Mouse (Mus musculus) skeletal muscle tissue, adult 2 months (tissue): ENCODE results near the gene Nfu1.

Experiments
- DNase-seq: peaks from one replicate; pipeline ENCODE4 v3.0.0-alpha.2; 2012; ENCODE audit warnings: low read depth, low spot score

Nfu1 gene

DNA sequence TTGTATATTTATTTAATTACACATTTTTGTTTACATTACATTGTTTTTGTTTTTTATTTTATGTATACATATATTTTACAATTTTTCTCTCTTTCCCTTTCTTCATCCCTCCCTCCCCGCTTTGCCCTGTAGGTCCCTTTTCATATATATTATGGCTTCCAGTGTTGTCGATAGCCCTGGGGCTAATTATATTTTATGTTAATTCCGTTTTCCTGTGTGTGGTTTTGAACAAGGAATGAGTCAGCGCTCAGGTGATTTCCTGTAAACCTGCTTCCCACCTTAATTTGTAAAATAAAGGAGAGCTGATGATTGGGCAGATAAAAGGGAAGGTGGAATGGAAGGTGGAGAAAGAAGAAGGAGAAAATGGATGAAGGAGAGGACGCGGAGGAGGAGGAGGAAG is at the start of gene Nfu1:
Gene Nfu1 (plus strand): TSS at position 350 of the 400 bp plus-strand sequence.
- DNase-seq, result no peak

DNA sequence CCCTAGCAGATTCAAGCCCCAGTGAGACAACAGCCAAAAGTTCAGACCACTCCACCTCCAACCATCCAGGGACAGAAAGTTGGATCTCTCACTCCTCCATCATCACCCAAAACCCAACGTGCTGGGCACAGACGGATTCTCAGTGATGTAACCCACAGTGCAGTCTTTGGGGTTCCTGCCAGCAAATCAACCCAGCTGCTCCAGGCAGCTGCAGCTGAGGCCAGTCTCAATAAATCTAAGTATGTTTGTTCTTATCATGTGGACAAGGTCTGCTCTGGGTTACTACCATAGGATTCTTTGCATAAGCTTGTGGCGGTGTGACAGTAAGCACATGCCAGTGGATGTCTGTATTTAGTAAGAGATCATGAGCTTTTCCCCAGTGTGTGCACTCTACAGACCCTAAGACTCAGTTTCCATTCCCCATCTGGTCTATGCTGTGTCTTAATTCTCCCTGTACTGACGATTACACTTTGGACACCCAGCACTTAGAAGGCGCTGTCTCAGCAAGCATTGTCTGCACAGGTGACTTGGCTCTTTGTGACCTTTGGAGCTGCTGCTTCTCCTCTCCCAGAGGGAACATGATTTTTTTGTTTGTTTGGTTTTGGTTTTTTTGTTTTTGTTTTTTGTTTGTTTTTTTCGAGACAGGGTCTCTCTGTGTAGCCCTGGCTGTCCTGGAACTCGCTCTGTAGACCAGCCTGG is 44.9 kb upstream of the Nfu1 start:
- no peak for DNase-seq

DNA sequence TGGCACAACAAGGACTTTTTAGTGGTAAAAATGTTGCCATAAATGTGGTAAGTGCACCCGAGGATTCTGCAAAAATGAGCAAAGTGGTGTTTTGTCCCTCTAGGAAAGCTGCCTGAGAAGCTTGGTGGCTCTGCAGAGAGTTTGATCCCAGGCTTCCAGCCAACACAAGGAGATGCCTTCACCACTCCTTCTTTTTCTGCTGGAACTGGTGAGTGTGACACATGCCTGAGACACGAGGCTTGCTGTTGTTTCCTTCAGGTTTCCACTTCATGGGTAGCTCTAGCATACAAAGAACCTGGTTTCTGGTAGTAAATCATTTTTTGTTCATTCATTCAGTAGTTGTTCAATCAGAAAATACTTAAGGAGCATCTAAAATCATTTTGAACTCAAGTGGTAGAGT is 41.9 kb upstream of the Nfu1 start:
- no peak for DNase-seq

DNA sequence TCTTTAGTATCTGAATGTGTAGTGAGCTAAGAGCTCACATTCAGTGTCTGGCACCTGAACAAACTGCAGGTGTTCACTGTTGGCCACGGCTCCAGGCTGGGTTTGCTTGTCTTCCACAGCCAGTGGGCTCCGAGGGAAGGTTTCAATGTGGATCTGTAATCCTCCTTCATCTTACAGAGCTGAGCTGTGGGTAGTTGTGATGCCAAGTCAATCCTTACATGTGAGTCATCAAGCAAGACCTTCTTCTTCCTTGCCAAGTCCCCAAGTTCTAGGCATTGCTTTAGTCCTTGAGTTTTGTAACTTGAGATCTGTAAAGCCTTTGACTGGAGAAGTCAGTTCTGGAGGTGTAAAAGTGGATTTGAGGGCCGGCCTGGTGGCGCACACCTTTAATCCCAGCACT is 35.1 kb upstream of the Nfu1 start:
- no peak for DNase-seq

DNA sequence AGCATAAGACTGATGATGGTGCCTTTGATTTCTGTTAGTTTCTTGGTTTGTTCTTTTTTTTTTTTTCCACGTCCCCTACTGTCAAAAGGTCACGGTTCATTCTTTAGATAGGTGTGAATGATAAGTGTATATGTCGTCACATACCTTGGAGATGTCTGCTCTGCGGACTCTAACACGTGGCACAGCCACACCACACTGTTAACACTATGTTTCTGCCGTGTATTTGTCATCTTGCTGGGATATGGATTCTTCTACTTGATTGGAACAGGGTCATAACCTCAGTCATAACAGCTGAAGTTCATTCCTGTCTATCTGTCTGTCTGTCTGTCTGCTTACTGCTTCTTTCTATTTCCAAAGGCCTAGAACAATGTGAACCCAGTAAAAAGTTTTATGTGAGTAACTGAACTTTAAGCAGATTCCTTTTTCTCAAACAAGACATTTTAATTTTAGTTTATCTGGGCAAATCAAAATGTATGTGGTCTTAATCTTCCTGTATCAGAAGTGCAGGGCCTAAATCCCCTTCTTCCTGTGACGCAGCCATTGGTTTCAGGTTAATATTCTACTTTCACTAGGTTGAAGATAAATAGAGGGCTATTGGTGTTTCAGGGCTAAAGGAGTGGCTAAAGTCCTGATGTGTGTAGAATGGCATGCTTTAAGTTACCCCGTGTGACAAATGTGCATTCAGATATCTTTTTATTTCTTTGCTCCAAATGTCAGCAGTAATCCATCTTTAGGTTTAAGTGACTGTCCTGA is 30.7 kb upstream of the Nfu1 start:
- no peak for DNase-seq

DNA sequence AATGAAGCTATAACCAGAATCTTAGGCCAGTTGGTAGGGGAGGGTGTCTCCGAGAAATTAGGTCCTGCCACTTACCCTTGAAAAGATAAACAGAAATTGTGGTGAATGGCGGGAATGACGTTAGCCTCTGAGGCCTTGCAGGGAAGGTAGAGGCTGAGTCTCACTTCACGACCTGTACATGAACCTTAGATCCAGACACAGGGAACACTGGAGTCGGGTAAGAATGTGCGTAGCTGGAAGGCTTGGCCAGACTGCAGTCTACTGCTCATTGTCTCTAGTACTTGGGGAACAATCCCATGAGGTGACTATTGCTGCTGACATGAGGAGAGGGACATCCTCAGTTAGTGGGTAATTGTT is 30.1 kb upstream of the Nfu1 start:
- no peak for DNase-seq

DNA sequence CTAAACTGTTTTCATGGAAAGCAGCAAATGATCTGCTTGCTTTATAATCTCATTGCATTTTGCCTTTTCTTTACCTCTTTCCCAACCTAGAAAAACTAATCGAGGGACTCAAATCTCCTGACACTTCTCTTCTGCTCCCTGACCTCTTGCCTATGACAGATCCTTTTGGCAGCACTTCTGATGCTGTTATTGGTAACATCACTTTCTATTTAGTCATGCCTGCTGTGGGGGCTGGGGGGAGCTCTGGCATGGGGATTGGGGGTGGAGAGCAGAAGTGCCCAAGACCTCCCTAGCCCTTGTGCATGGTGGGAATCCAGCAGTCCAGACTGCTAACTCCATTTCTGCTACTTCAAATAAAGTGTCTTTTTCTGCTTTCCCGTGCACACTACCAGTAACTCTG is 27.8 kb upstream of the Nfu1 start:
- no peak for DNase-seq

DNA sequence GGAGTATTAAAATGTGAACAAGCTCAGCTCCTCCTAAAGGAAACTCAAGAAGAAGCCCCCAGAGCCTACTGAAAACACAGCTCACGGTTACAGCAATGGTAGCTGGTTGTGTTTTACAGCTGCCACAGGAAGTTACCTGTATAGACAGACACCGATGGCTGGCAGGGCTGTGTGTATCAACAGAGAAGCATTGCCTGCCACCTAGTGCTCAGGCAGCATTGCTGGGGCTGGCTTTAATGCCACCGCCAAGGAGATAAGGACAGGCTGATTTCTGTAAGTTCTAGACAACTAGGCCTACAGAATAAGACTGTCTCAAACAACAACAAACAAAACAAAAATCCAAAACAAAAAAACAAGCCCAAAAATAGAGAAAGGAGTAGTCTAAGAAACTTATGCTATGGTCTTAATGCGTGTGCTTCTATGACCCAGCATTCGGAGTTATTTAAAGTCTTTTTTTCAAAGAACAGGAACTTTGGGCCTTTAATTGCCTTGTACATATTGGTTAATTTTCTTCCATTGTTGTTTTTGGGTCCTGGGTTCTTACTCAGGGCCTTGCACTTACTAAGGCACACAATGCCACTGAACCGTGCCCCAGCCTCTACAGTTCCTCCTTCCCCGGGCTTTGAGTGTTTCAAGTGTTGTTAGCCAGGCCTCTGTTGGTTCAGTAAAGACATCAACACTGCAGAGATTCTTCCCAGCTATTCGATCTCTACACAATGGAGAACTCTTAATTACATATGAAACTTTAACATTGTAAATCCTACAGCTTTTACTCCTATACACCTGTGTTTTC is 23.5 kb upstream of the Nfu1 start:
- DNase-seq, result no peak

DNA sequence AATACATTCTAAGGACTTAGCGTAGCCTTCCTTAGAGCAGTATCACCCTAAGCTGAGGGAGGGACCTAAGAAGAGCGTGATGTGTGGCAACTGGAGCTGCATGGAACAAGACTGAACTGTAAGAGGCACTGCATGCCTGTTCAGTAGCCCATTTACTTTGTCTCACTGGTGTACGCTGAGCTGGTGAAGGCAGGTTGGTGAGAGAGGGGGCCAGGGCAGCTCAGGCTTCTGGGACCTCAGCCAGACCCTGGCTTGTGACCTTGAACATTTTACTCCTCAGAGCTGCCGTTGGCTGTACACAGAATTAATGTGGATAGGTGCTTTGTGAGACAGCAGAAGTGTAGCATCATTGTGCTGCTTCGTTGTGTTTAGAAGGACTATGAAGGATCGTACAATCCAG is 19.5 kb upstream of the Nfu1 start:
- no peak for DNase-seq

DNA sequence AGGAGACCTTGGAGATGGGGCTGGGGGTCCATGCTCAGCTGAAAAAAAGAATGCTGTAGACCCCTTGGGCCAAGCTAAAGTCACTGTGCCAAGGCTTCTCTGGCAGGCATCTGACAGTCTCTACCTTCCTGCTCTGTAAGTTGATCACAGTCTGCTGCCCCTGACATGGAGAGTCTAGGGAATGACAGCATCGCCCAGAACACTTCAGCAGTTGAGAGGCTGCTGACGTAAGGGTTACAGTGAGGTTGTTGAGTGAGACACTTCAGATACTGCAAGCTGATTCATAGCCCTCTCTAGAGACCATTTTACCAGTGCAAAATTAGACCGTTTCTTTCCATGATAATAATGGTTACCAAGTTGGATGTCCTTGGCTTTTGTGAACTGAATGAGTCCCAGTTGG is 18.0 kb upstream of the Nfu1 start:
- DNase-seq, result no peak

DNA sequence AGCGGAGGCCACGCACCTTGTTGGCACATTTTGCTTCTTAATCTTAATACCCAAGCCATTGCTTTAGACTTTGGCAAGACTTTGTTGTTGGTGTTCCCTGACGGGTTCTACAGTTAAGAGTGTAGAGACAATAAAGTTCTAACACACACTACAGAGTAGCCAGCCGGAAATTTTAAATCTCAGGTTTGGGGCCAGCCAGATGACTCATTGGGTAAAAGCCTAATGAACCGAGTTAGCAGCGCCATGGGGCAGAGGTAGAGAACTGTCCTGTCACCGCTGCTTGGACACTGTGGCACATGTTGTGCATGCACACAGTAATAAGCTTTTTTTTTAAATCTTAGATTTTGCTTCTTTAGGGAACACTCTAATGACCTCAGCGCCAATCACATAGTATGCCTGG is 16.7 kb upstream of the Nfu1 start:
- no peak for DNase-seq

DNA sequence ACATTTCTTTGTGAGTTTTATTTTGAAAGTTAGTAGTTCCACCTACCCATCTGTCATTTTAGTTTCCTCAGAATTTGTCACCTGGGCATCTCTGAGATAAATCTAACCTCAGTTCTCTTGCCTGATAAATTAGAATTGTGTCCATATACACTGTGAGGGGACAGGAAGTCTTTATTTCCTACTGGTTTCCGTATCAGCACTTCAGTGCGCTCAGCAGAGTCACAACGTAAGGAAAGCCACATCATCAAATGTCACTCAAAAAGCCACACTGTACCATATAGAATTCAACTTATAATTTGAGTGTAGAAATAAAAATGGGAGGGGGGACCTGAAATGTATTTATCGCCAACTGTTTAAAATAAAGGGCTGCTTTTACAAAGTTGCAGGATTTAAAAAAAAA is 14.8 kb upstream of the Nfu1 start:
- no peak for DNase-seq

DNA sequence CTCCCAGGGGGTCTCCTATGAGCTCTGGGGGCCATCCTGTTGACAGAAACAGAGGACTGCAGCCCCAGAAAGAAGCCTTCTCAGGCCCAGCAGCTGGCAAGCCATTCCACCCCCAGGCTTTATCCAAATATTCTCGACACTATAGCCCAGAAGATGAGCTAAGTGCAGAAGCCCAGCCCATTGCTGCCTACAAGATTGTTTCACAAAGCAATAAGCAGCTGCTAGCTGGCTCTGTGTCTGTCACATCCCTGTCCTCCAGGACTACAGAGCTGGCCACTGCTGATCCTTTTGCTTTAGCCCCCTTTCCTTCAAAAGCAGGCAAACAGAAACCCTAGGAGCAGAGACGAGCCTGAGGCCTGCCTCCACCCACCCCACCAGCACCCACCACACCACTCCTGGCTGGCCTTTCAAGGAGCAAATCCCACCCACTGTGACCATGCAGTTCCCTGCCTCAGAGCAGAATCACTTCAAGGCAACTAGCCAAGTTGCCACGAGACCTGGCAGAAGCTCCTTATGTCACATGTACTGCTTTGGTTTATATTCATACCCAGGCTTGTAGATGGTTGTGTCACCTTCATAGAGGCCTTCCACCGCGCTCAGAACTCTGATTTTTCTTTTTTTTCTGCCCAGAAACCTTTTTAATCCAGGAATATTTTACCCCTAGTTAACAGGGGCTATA is 12.3 kb upstream of the Nfu1 start:
- no peak for DNase-seq

DNA sequence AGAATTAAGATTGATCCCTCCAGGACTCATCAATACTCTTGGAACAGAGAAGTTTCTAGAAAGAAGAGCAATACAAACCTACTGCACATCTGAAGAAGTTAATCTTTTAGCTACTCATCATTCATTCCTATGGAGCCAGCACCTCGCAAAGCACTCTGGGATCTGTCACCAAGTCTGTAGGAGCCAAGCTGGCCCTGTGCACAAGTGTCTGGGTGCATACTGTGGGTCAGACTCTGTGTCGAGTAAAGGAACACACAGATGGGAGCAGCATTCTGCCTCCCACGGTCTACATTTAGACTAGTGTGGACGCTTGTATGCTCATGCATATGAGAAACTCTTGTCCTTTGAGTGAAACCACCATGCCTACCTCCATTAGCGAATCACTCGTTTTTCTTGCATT is 11.7 kb upstream of the Nfu1 start:
- DNase-seq, result no peak

DNA sequence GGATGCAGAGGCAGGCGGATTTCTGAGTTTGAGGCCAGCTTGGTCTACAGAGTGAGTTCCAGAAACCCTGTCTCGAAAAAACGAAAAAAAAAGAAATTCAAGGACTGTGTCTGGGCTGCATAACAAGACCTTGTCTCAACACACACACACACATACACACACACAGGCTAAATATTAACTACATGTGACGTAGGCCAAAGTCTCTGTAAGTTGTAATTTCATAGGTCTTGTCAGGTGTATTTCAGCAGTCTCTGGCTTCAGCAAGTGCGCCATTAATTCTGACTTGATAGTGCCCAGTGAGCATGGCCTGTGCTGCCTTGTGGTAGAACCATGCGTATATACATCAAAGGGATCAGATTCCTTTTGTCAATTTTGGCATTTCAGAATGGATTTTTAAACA is 7.0 kb upstream of the Nfu1 start:
- no peak for DNase-seq

DNA sequence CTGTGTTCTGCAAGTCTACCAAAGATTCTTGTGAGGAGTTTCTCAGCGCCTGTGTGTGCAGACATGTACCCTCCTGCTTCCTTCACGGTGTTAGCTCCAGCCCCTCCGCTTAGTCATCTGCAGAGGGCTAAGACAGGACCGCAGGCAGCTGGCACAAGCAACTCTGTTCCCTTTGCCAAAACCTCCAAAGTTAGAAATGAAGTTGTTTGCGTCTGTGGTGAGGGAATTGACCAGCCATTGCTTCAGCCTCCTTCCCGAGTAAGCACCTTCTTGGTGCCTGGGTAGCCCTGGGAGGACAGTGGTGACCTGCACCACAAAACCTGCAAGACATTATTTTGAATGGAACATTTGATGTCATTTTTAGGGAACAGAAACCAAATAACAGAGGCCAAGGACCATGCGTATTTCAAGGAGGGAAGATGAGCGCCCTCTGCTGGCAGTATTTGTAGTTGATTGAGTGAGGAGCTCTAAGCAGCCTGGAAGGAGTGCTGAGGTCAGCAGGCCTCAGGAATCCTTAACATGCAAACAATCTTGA is 6.4 kb upstream of the Nfu1 start:
- DNase-seq, result peak; percentile 86

DNA sequence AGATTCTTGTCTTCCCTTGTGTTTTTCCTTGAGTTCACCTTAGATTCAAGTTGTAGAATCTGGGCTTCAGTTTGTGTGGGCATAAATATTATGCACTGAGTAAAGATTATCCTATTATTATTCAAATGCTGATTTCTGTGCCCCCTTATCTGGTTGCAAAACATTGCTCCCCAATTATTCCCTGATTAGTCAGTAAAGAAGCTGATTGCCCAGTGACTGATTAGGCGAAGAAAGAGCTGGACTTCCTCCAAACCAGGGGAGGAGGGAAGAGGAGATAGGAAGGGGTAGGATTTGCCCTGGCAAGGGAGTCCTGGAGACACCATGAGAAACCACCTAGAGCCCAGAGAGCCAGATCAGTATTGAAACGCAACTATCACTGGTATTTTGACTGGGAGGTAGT is 4.9 kb upstream of the Nfu1 start:
- no peak for DNase-seq

DNA sequence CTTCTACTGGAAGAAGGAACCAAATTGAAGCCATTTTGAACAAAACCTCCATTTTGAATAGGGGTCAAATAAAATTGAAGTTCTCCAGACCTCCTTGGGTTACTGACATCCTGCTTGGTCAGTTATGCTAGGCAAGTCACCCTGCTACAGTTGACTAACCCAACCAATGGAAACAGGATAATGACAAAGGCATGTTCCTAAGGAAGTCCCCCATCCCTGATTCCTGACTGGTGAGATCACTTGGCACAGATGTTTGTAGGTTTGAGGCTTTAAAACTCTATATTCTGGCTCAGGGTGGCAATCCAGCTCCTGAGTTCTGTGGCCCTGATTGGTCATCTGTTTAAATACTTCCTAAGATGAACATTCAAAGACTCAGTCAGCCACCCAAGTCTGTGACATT is 3.5 kb upstream of the Nfu1 start:
- DNase-seq, result no peak

DNA sequence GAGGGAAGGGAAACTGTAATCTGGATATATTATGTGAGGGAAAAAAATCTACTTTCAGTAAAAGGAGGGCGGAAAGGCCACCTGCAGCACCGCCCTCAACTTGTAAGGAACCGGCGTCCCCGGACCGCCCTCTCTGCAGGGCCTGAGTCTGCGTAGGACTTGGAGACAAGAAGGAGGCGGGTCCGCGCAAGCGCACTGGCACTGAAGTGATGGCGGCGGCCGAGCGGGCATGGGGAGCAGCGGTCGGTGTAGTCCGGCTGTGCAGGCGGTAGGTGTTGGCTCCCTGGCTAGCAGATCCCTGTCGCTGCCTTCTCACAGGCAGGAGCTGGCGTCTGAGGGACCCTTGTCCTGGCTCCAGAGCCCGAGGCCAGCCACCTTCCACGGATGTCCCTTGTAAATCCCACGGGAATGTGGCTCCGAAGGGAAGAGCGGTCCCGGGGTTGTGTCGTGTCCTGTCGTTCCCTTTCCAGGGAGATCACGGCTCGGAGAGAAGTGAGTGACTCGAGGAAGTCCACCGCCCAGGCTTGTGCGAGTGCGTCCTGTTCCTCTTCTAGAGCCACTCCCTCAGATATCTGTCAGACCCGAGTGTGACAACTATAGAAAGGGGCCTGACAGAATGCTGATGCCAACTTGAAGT is 774 bp downstream of the Nfu1 start:
- peak; percentile 94 for DNase-seq

DNA sequence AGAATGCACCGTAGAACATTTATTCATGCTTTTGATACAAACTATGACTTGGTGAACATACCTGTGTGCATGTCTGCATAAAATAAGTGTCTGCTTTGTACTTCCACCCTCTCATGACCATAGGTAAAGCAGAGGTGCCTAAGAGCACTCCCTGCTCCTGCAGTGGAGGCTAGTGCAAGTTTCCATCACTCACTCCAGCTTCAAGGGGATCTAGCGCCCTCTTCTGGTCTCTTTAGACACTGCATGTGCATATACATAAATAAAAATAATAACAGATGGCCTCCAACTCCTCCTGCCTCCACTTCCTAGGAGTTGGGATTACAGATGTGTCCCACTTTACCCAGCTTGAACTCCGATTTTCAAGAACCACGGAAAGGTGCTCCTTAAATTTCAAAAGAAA is 7.9 kb downstream of the Nfu1 start:
- no peak for DNase-seq

DNA sequence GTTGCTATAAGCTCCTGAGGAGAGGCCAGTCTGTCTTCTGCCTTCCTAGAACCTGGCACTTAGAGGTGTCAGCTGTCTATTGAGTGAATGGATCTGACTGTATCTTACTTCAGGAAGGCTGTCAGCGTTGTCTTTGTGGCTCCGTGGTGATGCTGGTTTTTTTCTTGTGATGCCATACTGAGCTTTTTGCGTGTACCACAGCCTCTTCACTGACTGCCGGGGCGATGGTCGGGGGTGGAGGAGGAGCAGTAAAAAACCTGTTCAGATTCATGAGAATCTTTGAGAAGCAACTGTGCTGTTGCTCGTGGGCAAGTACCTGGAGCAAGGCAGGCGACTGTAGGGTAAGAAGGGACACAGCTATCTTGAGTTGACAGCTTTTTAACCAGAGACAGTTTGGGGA is 9.8 kb downstream of the Nfu1 start:
- no peak for DNase-seq

DNA sequence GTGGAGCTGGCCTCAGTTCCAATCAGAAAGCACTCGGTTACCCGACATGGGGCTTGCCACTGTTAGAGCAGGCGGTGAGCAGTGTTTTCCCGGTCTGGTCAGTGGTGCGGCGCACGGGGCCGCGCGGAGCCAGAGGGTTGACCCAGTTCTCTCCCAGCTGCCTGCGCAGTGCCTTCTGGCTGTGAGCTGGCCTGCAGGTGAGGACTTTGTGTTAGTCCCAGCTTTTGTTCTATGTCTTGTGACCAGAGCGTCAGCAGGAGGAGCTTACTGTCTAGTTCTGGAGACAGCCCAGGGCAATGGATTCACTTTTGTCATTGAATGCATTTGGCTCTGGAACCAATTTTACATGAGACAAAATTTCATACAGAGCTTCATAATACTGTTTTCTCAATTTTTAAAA is 12.8 kb downstream of the Nfu1 start:
- no peak for DNase-seq
